Mouse (Mus musculus): ENCODE measurements around the gene Arhgef25. TPM values are rescaled to one million over a fixed set of nuclear protein-coding genes. Genes with fewer than 3 reads are reported as not detected.
"Not testable (repeated sequence)": the region's sequence is repeated elsewhere in the genome, so short reads cannot be mapped to it uniquely, and the experiment has no call there.

Arhgef25 gene
- polyA plus RNA-seq, 1 experiment from 2014 or later: 52.6 TPM

DNA sequence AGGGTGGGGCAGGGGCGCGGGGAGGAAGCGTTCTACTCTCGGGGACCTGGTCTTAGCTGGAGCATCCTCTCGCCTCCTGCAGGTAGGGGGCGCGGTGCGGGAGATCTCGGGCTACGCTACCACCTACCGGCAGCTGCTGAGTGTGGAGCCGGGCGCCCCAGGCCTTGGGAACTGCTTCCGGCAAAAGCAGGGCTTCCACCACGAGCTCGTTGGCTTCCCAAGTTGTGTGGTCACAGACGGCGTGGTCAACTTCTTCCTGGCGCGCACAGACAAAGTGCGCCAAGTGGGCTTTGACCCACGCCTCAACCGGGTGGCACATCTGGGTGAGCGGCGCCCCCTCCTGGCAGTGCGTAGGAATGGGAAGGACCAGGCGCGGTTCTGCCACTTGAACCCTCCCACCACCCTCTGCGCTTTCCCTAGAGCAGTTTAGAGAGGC lies 19.0 kb downstream of the Arhgef25 start:
- Histone ChIP-seq H3K9ac (peak overlapping the region; percentile 19; the same call in 1 of the 2 replicates), H3K36me3 (no peaks in the 10 kb centered on the region), H3K4me1 (peaks cover 28% of the 10 kb centered on the region), H3K4me2 (peak overlapping the region; percentile 70), H3K27me3 (peaks cover 77% of the 10 kb centered on the region), H3K9me3 (replicated peaks) (no peaks in the 10 kb centered on the region), H3K27ac (no peak overlapping the region), H3K4me3 (replicated peaks) (peak overlapping the region; percentile 43)
- peak; percentile 71 for ATAC-seq (replicated peaks; ENCODE audit: low FRiP score)
- WGBS: under 1% methylated on average over 29 of the region's 29 CpGs

DNA sequence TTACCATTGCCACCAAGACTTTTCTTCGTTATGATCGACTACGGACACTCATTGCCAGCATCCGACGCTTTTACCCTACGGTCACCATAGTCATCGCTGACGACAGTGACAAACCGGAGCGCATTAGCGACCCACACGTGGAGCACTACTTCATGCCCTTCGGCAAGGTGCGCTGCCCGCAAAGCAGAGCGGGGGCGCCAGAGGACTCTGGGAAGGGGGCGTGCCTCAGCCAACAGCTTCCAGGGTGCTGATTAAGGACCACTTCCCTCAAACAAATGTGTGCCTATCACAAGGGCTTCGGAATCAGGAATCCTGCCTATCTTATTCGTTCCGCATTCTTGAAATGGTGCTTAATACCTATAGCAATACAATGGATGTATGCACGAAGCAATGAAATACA lies 19.9 kb downstream of the Arhgef25 start:
- WGBS: 4% methylated on average over 22 of the region's 22 CpGs
- no peak for ATAC-seq (replicated peaks; ENCODE audit: low FRiP score)
- H3K27me3 ChIP-seq: peaks cover 85% of the 10 kb centered on the region
- peak overlapping the region; percentile 70 for H3K4me2 ChIP-seq
- no peak overlapping the region for H3K9ac ChIP-seq
- H3K36me3 ChIP-seq: no peaks in the 10 kb centered on the region
- H3K9me3 ChIP-seq (replicated peaks): no peaks in the 10 kb centered on the region
- peaks cover 37% of the 10 kb centered on the region for H3K4me1 ChIP-seq
- peak overlapping the region; percentile 43 for H3K4me3 ChIP-seq (replicated peaks)
- H3K27ac ChIP-seq: no peak overlapping the region

DNA sequence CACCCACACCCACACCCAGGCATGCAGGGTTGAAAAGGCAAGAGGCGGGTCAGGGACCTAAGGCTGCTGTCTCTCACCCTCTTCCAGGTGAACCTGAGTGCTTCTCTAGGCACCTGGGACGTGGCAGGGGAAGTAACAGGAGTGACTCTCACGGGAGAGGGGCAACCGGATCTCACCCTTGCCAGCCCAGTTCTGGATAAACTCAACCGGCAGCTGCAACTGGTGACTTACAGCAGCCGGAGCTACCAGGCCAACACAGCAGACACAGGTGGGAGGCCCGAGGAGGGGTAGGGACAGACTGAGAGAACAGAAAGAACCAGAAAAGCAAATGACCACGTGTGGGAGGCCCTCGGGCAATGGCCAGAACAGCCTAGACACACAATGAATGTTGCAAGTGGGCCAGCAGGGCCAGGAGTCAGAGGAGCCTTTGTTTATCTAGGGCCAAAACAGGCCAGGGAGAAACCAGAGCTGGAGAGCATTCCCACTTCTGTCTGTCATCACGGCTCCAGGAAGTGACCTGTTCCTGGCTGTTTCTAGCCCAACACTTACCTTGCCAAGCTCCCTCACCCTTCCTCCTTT lies 22.2 kb downstream of the Arhgef25 start:
- Histone ChIP-seq H3K9me3 (replicated peaks) (no peaks in the 10 kb centered on the region), H3K27ac (no peak overlapping the region), H3K4me3 (replicated peaks) (no peak overlapping the region), H3K4me2 (no peak overlapping the region), H3K27me3 (peaks cover 89% of the 10 kb centered on the region), H3K9ac (no peak overlapping the region), H3K4me1 (peaks cover 42% of the 10 kb centered on the region), H3K36me3 (no peaks in the 10 kb centered on the region)
- ATAC-seq (replicated peaks; ENCODE audit: low FRiP score): no peak
- 34% methylated on average over 10 of the region's 10 CpGs for WGBS

DNA sequence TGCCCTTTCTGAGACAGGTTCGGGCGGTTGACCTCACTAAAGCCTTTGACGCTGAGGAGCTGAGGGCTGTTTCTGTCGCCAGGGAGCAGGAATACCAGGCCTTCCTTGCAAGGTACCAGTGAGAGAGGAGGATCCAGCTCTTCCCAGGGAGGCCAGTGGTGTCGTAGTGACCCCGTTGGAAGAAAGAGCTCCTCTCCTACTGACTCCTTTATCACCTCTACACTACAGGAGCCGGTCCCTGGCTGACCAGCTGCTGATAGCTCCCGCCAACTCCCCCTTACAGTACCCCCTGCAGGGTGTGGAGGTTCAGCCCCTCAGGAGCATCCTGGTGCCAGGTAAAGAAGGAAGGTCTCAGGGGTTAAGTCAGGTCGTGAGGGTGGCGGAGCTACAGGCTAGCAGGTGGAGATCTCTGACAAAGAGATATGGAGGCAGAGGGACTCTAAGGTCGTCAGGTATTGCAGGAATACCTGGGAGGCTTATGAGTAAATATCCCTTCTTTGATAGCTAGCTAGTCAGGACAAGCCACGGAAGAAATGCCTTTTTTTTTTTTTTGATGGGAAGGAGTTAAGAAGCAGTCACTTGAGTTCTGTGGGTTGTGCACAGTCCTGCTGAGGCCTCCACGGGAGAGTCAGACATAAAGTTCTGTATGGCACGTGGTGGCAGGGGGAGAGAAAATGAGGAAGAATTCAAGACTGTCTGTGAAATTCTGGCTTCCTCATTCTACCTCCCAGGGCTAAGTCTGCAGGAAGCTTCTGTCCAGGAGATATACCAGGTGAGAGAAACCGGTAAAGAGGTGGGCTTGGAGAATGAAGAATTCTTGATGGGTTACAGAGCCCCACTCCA lies 22.9 kb downstream of the Arhgef25 start:
- H3K9ac ChIP-seq: 0 out of 2 replicates have a peak overlapping the region, but pooled peaks have one; percentile 15
- 31% methylated on average over 15 of the region's 15 CpGs for WGBS
- H3K27me3 ChIP-seq: peaks cover 84% of the 10 kb centered on the region
- H3K27ac ChIP-seq: no peak overlapping the region
- no peaks in the 10 kb centered on the region for H3K9me3 ChIP-seq (replicated peaks)
- ATAC-seq (replicated peaks; ENCODE audit: low FRiP score): no peak
- no peaks in the 10 kb centered on the region for H3K36me3 ChIP-seq
- H3K4me2 ChIP-seq: peak overlapping the region; percentile 100
- H3K4me3 ChIP-seq (replicated peaks): peak overlapping the region; percentile 51
- peaks cover 42% of the 10 kb centered on the region for H3K4me1 ChIP-seq

DNA sequence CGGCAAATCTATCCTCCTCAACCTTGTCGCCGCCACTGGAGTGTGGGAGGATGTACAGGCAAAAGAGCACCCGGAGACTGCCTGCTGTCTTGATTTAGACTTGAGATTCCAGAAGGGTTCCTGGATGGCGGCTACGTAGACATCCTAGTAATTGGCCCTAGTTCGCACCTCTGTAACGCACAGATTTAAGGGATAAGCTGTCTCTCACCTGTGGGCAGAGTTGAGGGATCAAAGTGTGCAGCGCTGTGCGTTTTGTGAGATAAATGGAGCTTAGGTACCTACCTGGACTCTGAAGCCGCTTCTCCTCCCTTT lies 23.5 kb downstream of the Arhgef25 start:
- H3K4me1 ChIP-seq: peaks cover 42% of the 10 kb centered on the region

DNA sequence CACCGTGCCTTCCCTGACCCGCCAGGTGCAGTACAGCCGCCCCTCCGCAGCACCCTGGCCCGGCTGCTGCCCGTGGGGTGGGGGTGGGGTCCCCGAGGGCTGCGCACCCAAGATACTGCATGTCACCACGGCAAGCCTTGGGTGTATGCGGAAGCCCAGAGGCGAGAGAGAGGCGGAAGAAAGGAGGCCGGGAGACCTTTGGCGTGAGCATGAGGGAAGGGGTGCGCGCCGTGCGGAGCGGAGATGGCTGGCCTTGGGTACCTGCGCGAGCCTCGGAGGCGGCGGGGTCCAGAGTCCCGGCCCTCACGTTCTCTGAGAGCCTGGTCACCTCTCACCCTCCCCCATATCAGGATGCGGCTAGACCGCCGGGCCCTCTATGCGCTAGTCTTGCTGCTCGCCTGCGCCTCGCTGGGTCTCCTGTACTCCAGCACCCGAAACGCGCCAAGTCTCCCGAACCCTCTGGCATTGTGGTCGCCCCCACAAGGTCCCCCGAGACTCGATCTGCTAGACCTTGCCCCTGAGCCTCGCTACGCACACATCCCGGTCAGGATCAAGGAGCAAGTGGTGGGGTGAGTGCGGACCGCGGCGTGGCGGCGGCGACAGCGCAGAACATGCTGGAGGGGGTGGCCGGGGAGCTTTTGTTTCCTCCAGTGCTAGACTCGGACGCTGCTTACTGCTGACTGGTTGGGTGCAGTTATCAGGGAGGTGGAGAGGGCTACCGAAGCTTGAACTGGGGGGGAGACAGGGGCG lies 24.1 kb downstream of the Arhgef25 start:
- Histone ChIP-seq H3K9ac (peak overlapping the region; percentile 64), H3K36me3 (no peaks in the 10 kb centered on the region), H3K4me2 (peak overlapping the region; percentile 100), H3K4me1 (peaks cover 38% of the 10 kb centered on the region), H3K27ac (no peak overlapping the region), H3K9me3 (replicated peaks) (no peaks in the 10 kb centered on the region), H3K4me3 (replicated peaks) (peak overlapping the region; percentile 51), H3K27me3 (peaks cover 73% of the 10 kb centered on the region)
- under 1% methylated on average over 54 of the region's 56 CpGs for WGBS
- ATAC-seq (replicated peaks; ENCODE audit: low FRiP score): peak; percentile 48

More for the DNA sequence above, 23.5 kb downstream of the Arhgef25 start:
- H3K9ac ChIP-seq: 0 out of 2 replicates have a peak overlapping the region, but pooled peaks have one; percentile 64
- no peaks in the 10 kb centered on the region for H3K36me3 ChIP-seq
- no peaks in the 10 kb centered on the region for H3K9me3 ChIP-seq (replicated peaks)
- ATAC-seq (replicated peaks; ENCODE audit: low FRiP score): no peak
- 3% methylated on average over 11 of the region's 11 CpGs for WGBS
- peak overlapping the region; percentile 100 for H3K4me2 ChIP-seq
- no peak overlapping the region for H3K27ac ChIP-seq
- peak overlapping the region; percentile 51 for H3K4me3 ChIP-seq (replicated peaks)
- peaks cover 78% of the 10 kb centered on the region for H3K27me3 ChIP-seq

DNA sequence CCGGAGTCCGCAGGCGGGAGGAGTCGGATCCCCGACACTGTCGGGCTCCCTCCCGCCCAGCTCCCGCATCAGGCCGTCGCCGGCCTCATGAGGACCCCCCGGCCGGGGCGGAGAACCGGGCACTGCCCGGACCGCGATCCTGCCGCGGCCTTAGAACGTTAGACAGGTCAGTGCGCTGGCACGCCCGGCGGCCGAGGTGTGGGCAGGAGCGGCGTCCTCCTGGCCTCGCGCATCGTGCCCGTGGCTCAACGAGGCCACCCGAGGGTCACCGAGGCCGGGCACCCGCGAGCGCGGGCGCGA lies 24.6 kb downstream of the Arhgef25 start:
- peak overlapping the region; percentile 64 for H3K9ac ChIP-seq
- peak overlapping the region; percentile 100 for H3K4me2 ChIP-seq
- H3K27me3 ChIP-seq: peaks cover 67% of the 10 kb centered on the region
- H3K4me1 ChIP-seq: peaks cover 33% of the 10 kb centered on the region
- no peaks in the 10 kb centered on the region for H3K9me3 ChIP-seq (replicated peaks)
- H3K27ac ChIP-seq: no peak overlapping the region; the same call in 1 of the 2 replicates
- ATAC-seq (replicated peaks; ENCODE audit: low FRiP score): peak; percentile 64
- WGBS: under 1% methylated on average over 42 of the region's 42 CpGs
- no peaks in the 10 kb centered on the region for H3K36me3 ChIP-seq
- peak overlapping the region; percentile 51 for H3K4me3 ChIP-seq (replicated peaks)

DNA sequence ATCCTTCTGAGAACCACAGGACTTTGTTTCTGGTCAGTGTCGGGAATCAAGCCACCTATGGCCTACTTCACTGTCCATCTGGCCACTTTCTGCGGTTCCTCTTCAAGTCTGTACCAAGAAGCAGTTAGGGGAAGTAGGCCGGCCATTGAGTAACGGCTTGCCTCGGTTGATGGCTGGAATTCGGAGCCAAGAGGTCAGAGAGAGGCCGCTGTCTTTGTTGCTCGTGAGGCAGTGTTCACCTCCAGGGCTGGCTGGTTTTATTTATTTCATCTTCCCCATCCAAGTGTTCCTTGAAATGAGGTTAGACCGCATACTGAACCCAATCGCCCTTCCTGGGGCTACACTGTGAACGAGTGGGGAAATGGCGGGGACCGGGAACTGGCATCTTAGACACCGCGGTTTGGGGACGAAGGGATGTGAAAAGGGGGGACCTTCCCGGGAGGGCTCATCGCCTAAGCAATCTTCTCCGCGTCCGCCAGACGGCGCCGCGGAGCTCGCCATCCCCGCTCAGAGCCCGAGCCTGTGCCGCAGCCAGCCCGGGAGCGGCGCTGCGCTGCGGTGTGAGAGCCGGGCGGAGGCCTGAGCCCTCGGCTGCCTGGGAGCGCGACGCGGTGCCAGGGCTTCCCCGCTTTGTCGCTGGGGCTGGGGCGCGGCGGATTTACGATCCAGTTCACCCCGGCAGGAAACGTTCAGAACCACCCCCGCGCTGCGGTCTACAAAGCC lies 25.1 kb downstream of the Arhgef25 start, which contains the start of gene B4galnt1:
B4galnt1 (plus strand) TSS at position 595 of the 723 bp plus-strand sequence.
- H3K4me1 ChIP-seq: peaks cover 28% of the 10 kb centered on the region
- peak within 1 kb of the TSS; percentile 51 for H3K4me3 ChIP-seq (replicated peaks)
- H3K27ac ChIP-seq: no peak within 1 kb of the TSS; the same call in 1 of the 2 replicates
- peak; percentile 89 for ATAC-seq (replicated peaks; ENCODE audit: low FRiP score)
- H3K27me3 ChIP-seq: peaks cover 62% of the 10 kb centered on the region
- H3K9me3 ChIP-seq (replicated peaks): no peaks in the 10 kb centered on the region
- no peaks in the 10 kb centered on the region for H3K36me3 ChIP-seq
- 2% methylated on average over 52 of the region's 52 CpGs for WGBS
- peak within 1 kb of the TSS; percentile 64 for H3K9ac ChIP-seq
- H3K4me2 ChIP-seq: peak within 1 kb of the TSS; percentile 100

DNA sequence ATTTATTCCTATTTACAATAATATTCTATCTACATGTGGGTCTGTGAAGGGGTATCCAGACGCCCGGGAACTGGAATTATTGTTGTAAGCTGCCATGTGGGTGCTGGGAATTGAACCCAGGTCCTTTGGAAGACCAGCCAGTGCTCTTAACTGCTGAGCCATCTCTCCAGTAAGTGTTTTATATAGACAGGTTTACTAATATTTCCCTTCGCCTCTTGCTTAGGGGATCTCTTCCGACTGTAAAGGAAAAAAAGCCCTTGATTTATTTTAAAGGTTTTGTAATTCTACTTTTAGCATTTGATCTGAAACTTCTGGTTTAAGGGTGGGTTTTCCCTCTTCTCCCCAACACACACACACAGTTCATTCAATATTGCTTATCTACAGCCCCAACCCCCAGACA lies 25.7 kb downstream of the Arhgef25 start:
- no peaks in the 10 kb centered on the region for H3K36me3 ChIP-seq
- peak overlapping the region; percentile 100; the same call in 1 of the 2 replicates for H3K4me2 ChIP-seq
- no peak overlapping the region for H3K9ac ChIP-seq
- H3K27me3 ChIP-seq: peaks cover 56% of the 10 kb centered on the region
- H3K27ac ChIP-seq: no peak overlapping the region
- H3K9me3 ChIP-seq (replicated peaks): no peaks in the 10 kb centered on the region
- no peak for ATAC-seq (replicated peaks; ENCODE audit: low FRiP score)
- WGBS: 91% methylated on average over 4 of the region's 4 CpGs
- no peak overlapping the region for H3K4me3 ChIP-seq (replicated peaks)
- H3K4me1 ChIP-seq: peaks cover 26% of the 10 kb centered on the region

DNA sequence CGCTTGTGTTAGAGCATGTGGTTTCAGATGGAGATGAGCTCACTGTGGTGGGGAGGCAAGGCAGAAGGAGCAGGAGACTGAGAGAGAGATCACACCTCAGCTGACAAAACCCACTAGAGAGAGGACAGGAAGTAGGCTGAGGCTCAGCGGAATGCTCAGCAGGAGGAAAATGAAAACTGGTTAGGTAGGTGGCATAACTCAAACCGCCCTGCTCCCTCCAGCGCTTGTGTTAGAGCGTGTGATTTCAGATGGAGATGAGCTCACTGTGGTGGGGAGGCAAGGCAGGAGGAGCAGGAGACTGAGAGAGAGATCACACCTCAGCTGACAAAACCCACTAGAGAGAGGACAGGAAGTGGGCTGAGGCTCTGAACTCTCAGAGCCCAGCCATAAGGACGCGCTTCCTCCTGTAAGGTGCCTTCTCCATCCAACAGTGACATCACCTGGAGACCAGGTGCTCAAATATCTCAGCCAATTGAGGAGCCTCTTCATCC lies 27.1 kb downstream of the Arhgef25 start:
- H3K9ac ChIP-seq; H3K27ac ChIP-seq; H3K4me2 ChIP-seq; ATAC-seq (replicated peaks; ENCODE audit: low FRiP score); H3K4me3 ChIP-seq (replicated peaks); H3K36me3 ChIP-seq; H3K9me3 ChIP-seq (replicated peaks): not testable (repeated sequence)
- H3K4me1 ChIP-seq: peaks cover 26% of the 10 kb centered on the region
- WGBS: 56% methylated on average over 7 of the region's 7 CpGs
- H3K27me3 ChIP-seq: peaks cover 42% of the 10 kb centered on the region

DNA sequence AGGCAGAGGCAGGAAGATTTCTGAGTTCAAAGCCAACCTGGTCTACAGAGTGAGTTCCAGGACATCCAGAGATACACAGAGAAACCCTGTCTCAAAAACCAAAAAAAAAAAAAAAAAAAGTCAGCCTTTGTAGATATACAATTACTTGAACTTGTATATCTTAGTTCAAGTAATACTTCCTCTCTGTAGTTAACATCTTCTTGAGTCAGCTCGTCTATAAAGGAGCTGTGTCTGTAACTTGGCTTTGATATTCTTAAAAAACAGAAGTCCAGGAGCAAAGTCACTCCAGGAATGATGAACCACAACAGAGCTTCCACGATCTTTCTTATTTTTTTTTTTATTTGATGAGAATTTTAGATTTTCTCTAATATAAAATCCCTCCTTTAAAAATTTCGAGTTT lies 29.2 kb downstream of the Arhgef25 start:
- Histone ChIP-seq H3K9ac (no peak overlapping the region), H3K36me3 (no peaks in the 10 kb centered on the region), H3K27ac (no peak overlapping the region), H3K4me2 (no peak overlapping the region), H3K4me1 (peaks cover 15% of the 10 kb centered on the region), H3K4me3 (replicated peaks) (no peak overlapping the region), H3K9me3 (replicated peaks) (no peaks in the 10 kb centered on the region), H3K27me3 (peaks cover 22% of the 10 kb centered on the region)
- 79% methylated on average over 3 of the region's 3 CpGs for WGBS
- no peak for ATAC-seq (replicated peaks; ENCODE audit: low FRiP score)

Measured in kidney, embryonic 15.5 days (tissue).